Mouse (Mus musculus): Measurements from ENCODE around the gene Bmp2k.

The Bmp2k gene

GRCm38 (mm10) chr5:97097631-97098041, 100.1 kb downstream of the Bmp2k start:
- peak; percentile 52 for DNase-seq (ENCODE audit: low read depth, low spot score)

- DNase-seq (ENCODE audit: low read depth, low spot score): no peak
Observed at GRCm38 (mm10) chr5:97099954-97100353, 102.5 kb downstream of the Bmp2k start.

GRCm38 (mm10) chr5:97108333-97108732, 110.8 kb downstream of the Bmp2k start:
- no peak for DNase-seq (ENCODE audit: low read depth, low spot score)

GRCm38 (mm10) chr5:97110133-97110532, 112.6 kb downstream of the Bmp2k start:
- no peak for DNase-seq (ENCODE audit: low read depth, low spot score)

GRCm38 (mm10) chr5:97110697-97111096, 113.2 kb downstream of the Bmp2k start:
- no peak for DNase-seq (ENCODE audit: low read depth, low spot score)

- peak; percentile 98 for DNase-seq (ENCODE audit: low read depth, low spot score)
Observed at GRCm38 (mm10) chr5:97111207-97111910, 113.9 kb downstream of the Bmp2k start, which contains the start of gene Paqr3. Gene Paqr3 (minus strand): TSS chr5:97111596.

GRCm38 (mm10) chr5:97124977-97125376, 127.5 kb downstream of the Bmp2k start:
- no peak for DNase-seq (ENCODE audit: low read depth, low spot score)

- no peak for DNase-seq (ENCODE audit: low read depth, low spot score)
Observed at GRCm38 (mm10) chr5:97125459-97125970, 128.0 kb downstream of the Bmp2k start.

- DNase-seq (ENCODE audit: low read depth, low spot score): peak; percentile 73
Observed at GRCm38 (mm10) chr5:97126005-97126404, 128.5 kb downstream of the Bmp2k start.

- DNase-seq (ENCODE audit: low read depth, low spot score): no peak
Observed at GRCm38 (mm10) chr5:97127284-97127683, 129.8 kb downstream of the Bmp2k start.

- DNase-seq (ENCODE audit: low read depth, low spot score): peak; percentile 87
Observed at GRCm38 (mm10) chr5:97128242-97129226, 131.0 kb downstream of the Bmp2k start.

GRCm38 (mm10) chr5:97129589-97129988, 132.1 kb downstream of the Bmp2k start:
- no peak for DNase-seq (ENCODE audit: low read depth, low spot score)

GRCm38 (mm10) chr5:97135331-97135730, 137.8 kb downstream of the Bmp2k start:
- DNase-seq (ENCODE audit: low read depth, low spot score): no peak
